Mouse (Mus musculus): Measurements from ENCODE around the gene Arhgap10. TPM values are rescaled to one million over a fixed set of nuclear protein-coding genes. Genes with fewer than 3 reads are reported as not detected.

Arhgap10 gene
- polyA plus RNA-seq, 1 experiment from 2014 or later = 20.7 TPM

DNA sequence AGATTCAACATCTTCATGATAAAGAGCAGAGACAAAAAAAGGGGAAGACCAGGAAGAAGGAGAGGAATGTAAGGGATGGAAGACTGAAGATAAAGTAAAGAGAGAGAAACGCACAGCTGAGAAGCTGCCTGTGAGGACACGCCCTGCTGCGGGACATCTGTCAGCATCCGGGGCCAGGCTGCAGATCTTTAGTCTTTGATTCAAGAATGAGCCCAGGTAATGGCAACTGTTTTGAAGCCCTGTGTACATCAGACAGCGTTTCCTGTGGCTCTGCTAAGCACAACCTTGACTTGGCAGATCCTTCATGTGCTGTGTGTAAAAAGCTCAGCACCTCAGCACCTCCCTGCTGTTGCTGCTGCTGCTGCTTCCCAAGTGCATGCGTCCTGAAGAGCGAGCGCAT lies 134.1 kb downstream of the Arhgap10 start:
- Histone ChIP-seq H3K4me2 (no peak overlapping the region), H3K27ac (replicated peaks) (no peak overlapping the region), H3K9ac (no peak overlapping the region), H3K9me3 (no peaks in the 10 kb centered on the region), H3K27me3 (replicated peaks) (no peaks in the 10 kb centered on the region), H3K36me3 (peaks cover 53% of the 10 kb centered on the region), H3K4me1 (peaks cover 11% of the 10 kb centered on the region; the same call in 1 of the 2 replicates), H3K4me3 (no peak overlapping the region)
- WGBS = 74% methylated on average over 8 of the region's 8 CpGs
- no peak for ATAC-seq (ENCODE audit: extremely low read depth, insufficient number of reproducible peaks, low FRiP score, low TSS enrichment)

DNA sequence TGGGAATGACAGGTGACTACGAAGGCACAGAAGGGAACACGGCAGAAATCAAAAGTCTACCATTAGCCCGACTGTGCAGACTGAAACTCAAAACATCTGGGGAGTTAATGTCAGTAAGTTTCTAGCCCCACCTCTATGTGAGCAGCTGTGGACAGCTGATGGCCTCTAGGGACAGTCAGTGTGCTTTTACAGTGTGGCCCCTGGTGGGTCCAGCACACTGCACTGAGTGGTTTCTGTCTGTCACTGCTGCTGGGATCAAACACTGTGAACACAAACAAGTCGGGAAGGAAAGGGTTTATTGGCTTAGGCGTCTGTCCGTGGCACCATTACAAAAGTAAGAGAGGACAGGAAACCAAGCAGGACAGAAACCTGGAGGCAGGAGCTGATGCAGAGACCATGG lies 136.9 kb downstream of the Arhgap10 start:
- Histone ChIP-seq H3K27ac (replicated peaks) (no peak overlapping the region), H3K27me3 (replicated peaks) (no peaks in the 10 kb centered on the region), H3K36me3 (peaks cover 44% of the 10 kb centered on the region), H3K9me3 (no peaks in the 10 kb centered on the region), H3K9ac (no peak overlapping the region), H3K4me1 (peaks cover 20% of the 10 kb centered on the region), H3K4me3 (no peak overlapping the region), H3K4me2 (no peak overlapping the region)
- WGBS = 70% methylated on average over 6 of the region's 6 CpGs
- no peak for ATAC-seq (ENCODE audit: extremely low read depth, insufficient number of reproducible peaks, low FRiP score, low TSS enrichment)

DNA sequence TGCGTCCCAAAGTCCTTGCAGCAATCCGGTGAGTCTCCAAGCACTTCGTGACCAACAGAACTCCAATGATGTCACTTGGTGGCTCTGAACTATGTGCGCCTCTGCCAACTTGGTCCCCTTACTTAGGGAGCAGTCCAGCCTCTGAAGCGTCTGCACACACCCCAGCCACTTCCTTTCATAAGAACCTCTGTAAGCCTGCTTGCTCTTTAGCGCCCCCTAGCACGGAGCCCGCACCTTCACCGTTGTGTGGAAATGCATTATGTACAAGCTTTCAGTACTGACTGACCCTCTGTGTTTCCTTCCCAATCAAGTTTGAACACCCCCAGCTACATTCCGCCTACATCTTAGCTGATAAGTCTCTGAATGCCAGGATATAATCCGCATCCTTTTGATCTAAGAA lies 138.5 kb downstream of the Arhgap10 start:
- Histone ChIP-seq H3K27ac (replicated peaks) (no peak overlapping the region), H3K27me3 (replicated peaks) (no peaks in the 10 kb centered on the region), H3K4me2 (no peak overlapping the region), H3K9ac (no peak overlapping the region), H3K9me3 (no peaks in the 10 kb centered on the region), H3K4me3 (no peak overlapping the region), H3K36me3 (peaks cover 39% of the 10 kb centered on the region), H3K4me1 (peaks cover 26% of the 10 kb centered on the region)
- no peak for ATAC-seq (ENCODE audit: extremely low read depth, insufficient number of reproducible peaks, low FRiP score, low TSS enrichment)
- 57% methylated on average over 11 of the region's 11 CpGs for WGBS

DNA sequence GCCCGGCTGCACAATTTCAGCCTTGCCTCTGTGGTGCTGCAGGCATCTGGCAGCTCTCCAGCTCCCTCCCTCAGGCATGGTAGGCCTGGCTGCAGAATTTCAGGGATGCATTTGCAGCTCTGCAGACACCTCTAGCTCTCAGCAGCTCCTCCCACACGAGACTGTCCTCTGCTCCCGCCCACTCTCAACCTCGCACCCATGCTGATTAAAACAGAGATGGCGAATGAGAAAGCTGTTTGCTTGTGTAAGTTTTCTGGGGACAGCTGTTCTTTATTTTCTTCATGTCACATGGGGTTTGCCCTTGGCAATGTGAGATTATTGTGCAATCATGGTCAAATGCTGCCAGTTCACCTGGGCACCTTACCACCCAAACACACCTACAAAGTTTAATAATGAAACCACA lies 141.3 kb downstream of the Arhgap10 start:
- Histone ChIP-seq H3K4me2 (peak overlapping the region; percentile 16; the same call in 1 of the 2 replicates), H3K27me3 (replicated peaks) (no peaks in the 10 kb centered on the region), H3K36me3 (peaks cover 51% of the 10 kb centered on the region), H3K9me3 (no peaks in the 10 kb centered on the region), H3K4me1 (peaks cover 18% of the 10 kb centered on the region), H3K4me3 (no peak overlapping the region), H3K27ac (replicated peaks) (peak overlapping the region; percentile 49), H3K9ac (no peak overlapping the region)
- peak; percentile 8; the same call in 1 of the 2 replicates for ATAC-seq (ENCODE audit: extremely low read depth, insufficient number of reproducible peaks, low FRiP score, low TSS enrichment)
- WGBS = 9% methylated on average over 5 of the region's 5 CpGs

DNA sequence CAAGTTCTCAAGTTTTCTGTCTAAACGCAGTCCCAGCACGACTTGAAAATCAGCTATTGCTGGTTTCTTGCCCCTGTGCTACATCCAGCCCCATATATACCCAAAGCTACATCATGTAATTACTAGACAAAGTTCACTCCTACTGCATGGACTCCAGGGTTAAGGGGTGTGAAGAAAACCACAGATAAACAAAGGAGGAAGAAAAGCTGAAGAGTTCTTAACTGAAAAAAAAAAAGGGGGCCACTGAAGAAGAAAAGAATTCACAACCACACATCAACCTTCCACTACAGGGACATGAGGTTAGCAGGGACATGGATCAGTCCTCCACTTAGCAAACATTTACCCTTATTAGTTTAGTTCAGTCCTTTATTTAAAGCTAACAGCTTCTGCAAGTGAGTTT lies 141.8 kb downstream of the Arhgap10 start:
- Histone ChIP-seq H3K4me3 (no peak overlapping the region), H3K4me1 (peaks cover 18% of the 10 kb centered on the region), H3K4me2 (0 out of 2 replicates have a peak overlapping the region, but pooled peaks have one; percentile 16), H3K27me3 (replicated peaks) (no peaks in the 10 kb centered on the region), H3K27ac (replicated peaks) (peak overlapping the region; percentile 49), H3K9ac (no peak overlapping the region), H3K36me3 (peaks cover 48% of the 10 kb centered on the region), H3K9me3 (no peaks in the 10 kb centered on the region)
- ATAC-seq (ENCODE audit: extremely low read depth, insufficient number of reproducible peaks, low FRiP score, low TSS enrichment) = no peak
- 57% methylated on average over 2 of the region's 2 CpGs for WGBS

DNA sequence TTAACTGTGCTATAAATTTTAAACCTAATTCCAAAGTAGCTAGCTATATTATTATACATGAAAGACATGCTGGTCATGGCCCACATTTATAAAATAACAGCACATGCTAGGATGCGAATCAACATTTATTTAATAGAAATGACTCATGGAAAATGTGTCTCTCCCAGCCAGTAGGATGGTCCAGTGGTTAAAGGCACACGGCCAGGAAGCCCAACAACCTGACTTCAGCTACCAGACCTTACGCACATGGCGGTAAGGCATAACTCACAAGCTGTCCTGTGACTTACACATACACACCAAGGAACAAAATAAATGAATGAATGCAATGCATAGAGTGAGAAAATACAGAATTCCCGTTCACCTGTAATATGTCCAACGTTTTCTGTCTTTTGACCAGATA lies 146.7 kb downstream of the Arhgap10 start:
- peaks cover 25% of the 10 kb centered on the region for H3K36me3 ChIP-seq
- H3K27me3 ChIP-seq (replicated peaks) = no peaks in the 10 kb centered on the region
- H3K9ac ChIP-seq = no peak overlapping the region
- H3K9me3 ChIP-seq = no peaks in the 10 kb centered on the region
- ATAC-seq (ENCODE audit: extremely low read depth, insufficient number of reproducible peaks, low FRiP score, low TSS enrichment) = no peak
- H3K4me3 ChIP-seq = no peak overlapping the region
- no peak overlapping the region for H3K4me2 ChIP-seq
- 88% methylated on average over 6 of the region's 6 CpGs for WGBS
- H3K4me1 ChIP-seq = peaks cover 17% of the 10 kb centered on the region
- H3K27ac ChIP-seq (replicated peaks) = no peak overlapping the region

DNA sequence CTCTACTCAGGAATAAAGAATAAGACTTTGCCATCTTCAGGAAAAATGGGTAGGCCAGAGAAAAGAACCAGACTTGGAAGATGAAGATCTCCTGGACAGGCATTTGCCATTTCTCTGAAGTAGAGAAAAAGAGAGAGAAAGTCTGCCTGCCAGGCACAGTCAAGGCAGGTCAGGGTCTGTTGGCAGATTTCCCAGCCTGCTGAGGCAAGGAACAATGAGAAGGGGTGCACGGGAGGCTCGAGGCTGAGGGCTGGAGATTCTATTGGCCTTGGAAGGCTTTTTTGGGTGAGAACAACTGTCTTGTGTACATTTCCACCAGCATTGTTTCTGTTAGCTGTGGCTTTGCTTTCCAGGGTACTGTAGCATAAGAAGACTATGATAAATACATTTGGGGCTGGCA lies 147.4 kb downstream of the Arhgap10 start:
- Histone ChIP-seq H3K4me3 (no peak overlapping the region), H3K4me1 (peaks cover 10% of the 10 kb centered on the region), H3K36me3 (peaks cover 28% of the 10 kb centered on the region), H3K27me3 (replicated peaks) (no peaks in the 10 kb centered on the region), H3K27ac (replicated peaks) (peak overlapping the region; percentile 7; the same call in 1 of the 2 replicates), H3K4me2 (no peak overlapping the region), H3K9ac (no peak overlapping the region), H3K9me3 (no peaks in the 10 kb centered on the region)
- 18% methylated on average over 2 of the region's 2 CpGs for WGBS
- no peak for ATAC-seq (ENCODE audit: extremely low read depth, insufficient number of reproducible peaks, low FRiP score, low TSS enrichment)

DNA sequence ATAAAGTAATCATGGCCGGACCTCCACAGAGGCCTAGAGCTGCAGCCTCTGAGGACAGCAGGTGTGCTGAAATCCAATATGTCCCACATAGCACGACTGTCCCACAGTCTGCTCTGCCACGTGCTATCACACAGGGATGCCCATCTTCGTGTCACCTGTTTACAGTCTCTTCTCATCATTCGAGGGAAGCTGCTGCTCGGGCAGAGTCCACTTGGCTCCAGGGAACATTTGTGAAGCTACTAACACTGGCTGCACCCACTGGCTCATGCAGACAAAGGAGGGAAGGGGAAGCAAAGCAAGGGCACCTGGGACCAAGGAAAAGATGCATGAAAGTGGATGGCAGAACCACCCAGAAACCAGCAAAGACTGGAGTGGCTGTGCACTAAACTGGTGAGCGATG lies 148.1 kb downstream of the Arhgap10 start:
- Histone ChIP-seq H3K9me3 (no peaks in the 10 kb centered on the region), H3K27ac (replicated peaks) (no peak overlapping the region), H3K27me3 (replicated peaks) (no peaks in the 10 kb centered on the region), H3K9ac (no peak overlapping the region), H3K4me2 (no peak overlapping the region), H3K36me3 (peaks cover 30% of the 10 kb centered on the region), H3K4me1 (peaks cover 7% of the 10 kb centered on the region), H3K4me3 (no peak overlapping the region)
- no peak for ATAC-seq (ENCODE audit: extremely low read depth, insufficient number of reproducible peaks, low FRiP score, low TSS enrichment)
- WGBS = 84% methylated on average over 7 of the region's 7 CpGs

DNA sequence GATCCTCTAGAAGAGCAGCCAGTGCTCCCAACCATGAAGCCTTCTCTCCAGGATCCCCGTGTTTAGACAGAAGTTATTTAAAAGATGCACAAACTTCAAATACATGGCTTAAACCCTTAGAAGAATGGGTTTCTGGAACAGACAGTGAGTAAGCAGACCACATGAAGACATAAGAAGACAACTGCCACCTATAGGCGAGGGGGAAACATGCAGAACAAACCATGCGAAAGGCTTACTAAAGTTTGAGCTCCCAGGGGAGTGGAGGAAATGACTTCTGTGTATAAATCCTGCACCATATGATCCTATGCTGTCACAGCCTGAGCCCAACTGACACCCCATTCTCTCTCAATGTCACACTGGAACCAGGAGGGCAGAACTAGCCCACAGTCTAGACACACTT lies 150.7 kb downstream of the Arhgap10 start:
- H3K27ac ChIP-seq (replicated peaks) = no peak overlapping the region
- no peaks in the 10 kb centered on the region for H3K9me3 ChIP-seq
- 54% methylated on average over 3 of the region's 3 CpGs for WGBS
- H3K4me1 ChIP-seq = peaks cover 7% of the 10 kb centered on the region
- no peaks in the 10 kb centered on the region for H3K27me3 ChIP-seq (replicated peaks)
- ATAC-seq (ENCODE audit: extremely low read depth, insufficient number of reproducible peaks, low FRiP score, low TSS enrichment) = no peak
- no peak overlapping the region for H3K4me3 ChIP-seq
- H3K9ac ChIP-seq = no peak overlapping the region
- H3K36me3 ChIP-seq = peaks cover 21% of the 10 kb centered on the region
- H3K4me2 ChIP-seq = no peak overlapping the region

DNA sequence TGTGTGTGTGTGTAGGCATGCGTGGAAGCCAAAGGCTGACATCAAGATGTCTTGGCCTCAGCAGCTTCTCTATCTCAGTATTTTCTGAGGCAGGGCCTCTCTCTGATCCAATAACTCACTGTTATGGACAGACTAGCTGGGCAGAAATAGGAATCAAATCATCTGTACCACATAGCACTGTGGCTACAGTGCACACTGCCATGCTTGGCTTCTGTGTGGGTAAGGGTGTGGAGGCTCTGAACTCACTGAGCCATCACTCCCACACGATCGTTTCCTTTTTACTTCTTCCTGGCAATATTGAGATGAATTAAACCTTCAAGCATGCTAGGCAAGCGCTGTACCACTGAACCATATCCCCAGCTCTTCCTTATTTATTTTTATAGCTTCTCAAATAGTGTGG lies 151.3 kb downstream of the Arhgap10 start:
- H3K4me2 ChIP-seq = no peak overlapping the region
- no peak; the same call in 1 of the 2 replicates for ATAC-seq (ENCODE audit: extremely low read depth, insufficient number of reproducible peaks, low FRiP score, low TSS enrichment)
- no peaks in the 10 kb centered on the region for H3K9me3 ChIP-seq

DNA sequence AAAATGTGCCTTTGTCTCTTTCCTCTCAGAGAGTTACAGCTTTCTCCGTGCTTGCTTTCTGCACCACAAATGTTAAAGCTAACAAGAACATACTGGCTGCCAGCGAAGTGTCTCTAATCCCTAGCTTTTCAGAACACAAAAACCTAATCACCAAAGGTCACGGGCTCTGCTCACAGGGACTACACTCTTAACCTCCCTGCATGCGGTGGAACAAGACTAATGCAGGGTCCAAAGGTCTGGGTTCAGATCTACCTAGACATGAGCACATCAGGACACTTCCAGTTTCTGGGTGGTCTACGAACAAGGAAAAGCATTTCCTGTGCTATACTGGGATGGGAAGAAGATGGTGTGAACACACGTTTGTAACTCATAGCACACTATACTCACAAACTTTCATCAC lies 151.8 kb downstream of the Arhgap10 start:
- Histone ChIP-seq H3K36me3 (peaks cover 18% of the 10 kb centered on the region), H3K4me1 (peaks cover 11% of the 10 kb centered on the region), H3K9ac (no peak overlapping the region), H3K9me3 (no peaks in the 10 kb centered on the region), H3K4me3 (no peak overlapping the region), H3K27me3 (replicated peaks) (no peaks in the 10 kb centered on the region), H3K27ac (replicated peaks) (no peak overlapping the region), H3K4me2 (no peak overlapping the region)
- 78% methylated on average over 6 of the region's 6 CpGs for WGBS
- ATAC-seq (ENCODE audit: extremely low read depth, insufficient number of reproducible peaks, low FRiP score, low TSS enrichment) = no peak

More for the DNA sequence above, 151.3 kb downstream of the Arhgap10 start:
- no peak overlapping the region for H3K9ac ChIP-seq
- H3K4me1 ChIP-seq = peaks cover 11% of the 10 kb centered on the region
- WGBS = 79% methylated on average over 4 of the region's 4 CpGs
- no peaks in the 10 kb centered on the region for H3K27me3 ChIP-seq (replicated peaks)
- H3K4me3 ChIP-seq = no peak overlapping the region
- no peak overlapping the region for H3K27ac ChIP-seq (replicated peaks)
- peaks cover 16% of the 10 kb centered on the region for H3K36me3 ChIP-seq

DNA sequence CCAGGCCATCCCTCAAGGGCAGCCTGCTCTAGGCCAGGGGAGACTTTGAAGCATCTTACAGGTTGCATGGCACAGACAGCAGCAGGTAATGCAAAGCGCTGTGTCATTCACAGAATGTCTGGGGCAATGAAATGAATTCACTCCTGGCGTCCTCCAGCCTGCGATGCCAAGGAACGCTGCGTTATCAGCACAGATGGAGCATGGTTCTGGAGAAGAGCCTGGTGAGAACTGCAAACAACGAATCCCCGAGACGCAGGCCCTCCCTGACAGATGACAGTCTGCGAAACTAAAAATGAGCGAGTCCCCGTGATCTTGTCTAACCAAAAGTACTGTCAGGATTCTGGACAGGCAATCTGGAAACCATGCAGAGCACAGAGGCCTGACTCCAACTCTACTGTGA lies 153.3 kb downstream of the Arhgap10 start:
- Histone ChIP-seq H3K4me3 (no peak overlapping the region), H3K27ac (replicated peaks) (no peak overlapping the region), H3K36me3 (peaks cover 28% of the 10 kb centered on the region), H3K4me2 (no peak overlapping the region), H3K27me3 (replicated peaks) (no peaks in the 10 kb centered on the region), H3K9me3 (no peaks in the 10 kb centered on the region), H3K9ac (no peak overlapping the region), H3K4me1 (0 out of 2 replicates have a peak, but pooled peaks cover 4% of the 10 kb centered on the region)
- ATAC-seq (ENCODE audit: extremely low read depth, insufficient number of reproducible peaks, low FRiP score, low TSS enrichment) = no peak
- WGBS = 75% methylated on average over 11 of the region's 11 CpGs
